Mouse (Mus musculus) bone marrow macrophage, adult 2 months (primary cell): Measurements from ENCODE around the gene Gm3404.
"Not testable (repeated sequence)": the region's sequence is repeated elsewhere in the genome, so short reads cannot be mapped to it uniquely, and the experiment has no call there.

Experiments used
- CTCF ChIP-seq: IDR thresholded peaks from 2 replicates; pipeline ENCODE4 v1.5.1; 2012; ENCODE audit warnings: low read depth, mild to moderate bottlenecking, low read length, moderate library complexity
- POLR2A ChIP-seq: IDR thresholded peaks from 2 replicates; pipeline ENCODE4 v1.6.1; 2012; ENCODE audit warnings: mild to moderate bottlenecking, low read depth, low read length, borderline replicate concordance

DNA sequence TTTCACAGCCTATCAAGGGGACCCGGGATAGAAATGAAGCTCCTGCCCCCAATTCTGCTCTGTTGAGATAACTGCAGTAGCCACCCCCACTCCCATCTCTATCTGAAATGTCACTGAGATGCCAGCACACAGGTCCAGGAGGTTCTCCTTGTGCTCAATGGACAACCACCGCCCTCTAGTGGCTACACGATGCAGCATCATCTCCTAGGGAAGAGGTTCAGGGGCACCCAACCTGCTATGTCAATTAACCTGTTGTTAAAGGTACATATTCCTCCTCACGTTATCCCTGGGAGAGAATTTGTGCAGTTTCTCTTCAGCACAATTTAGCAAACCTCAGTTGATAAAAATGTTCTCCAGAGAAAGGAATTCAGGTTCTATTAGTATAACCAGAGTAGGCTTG is 46.0 kb upstream of the Gm3404 start:
- not testable (repeated sequence) for TF ChIP-seq POLR2A, CTCF
